Mouse (Mus musculus): Measurements from ENCODE around the gene Card9.

GRCm38 (mm10) chr2:26342044-26342443, 18.7 kb downstream of the Card9 start:
- TF ChIP-seq CTCF (IDR thresholded peaks at IDR 0.05; ENCODE audit: extremely low read depth, insufficient read length, insufficient replicate concordance, low read depth, low read length): no peak
- TF ChIP-seq POLR2A (IDR thresholded peaks at IDR 0.05; ENCODE audit: low read depth, low read length): no peak

Data from small intestine, adult 2 months (tissue).